Mouse (Mus musculus): ENCODE results near the gene Chd9. TPM values are rescaled to one million over a fixed set of nuclear protein-coding genes. Genes with fewer than 3 reads are reported as not detected.

Gene Chd9
- 88.7 TPM for total RNA-seq (2023)

GRCm38 (mm10) chr8:90828181-90828986, at the start of gene Chd9:
Chd9 (plus strand) TSS chr8:90828352.

GRCm38 (mm10) chr8:90817293-90817692, 10.9 kb upstream of the Chd9 start, which contains the start of gene Gm19935:
Gm19935 (minus strand) TSS chr8:90817393.

GRCm38 (mm10) chr8:91069834-91070233, 241.7 kb downstream of the Chd9 start, which contains the start of gene Rbl2:
Rbl2 (plus strand) TSS chr8:91070057.

Other genes starting within 250 kb of the Chd9 start
- gene Gm19935, start 11.0 kb upstream of the Chd9 start, total RNA-seq (2023), result not detected
- 99.0 TPM for gene Rbl2, start 241.7 kb downstream of the Chd9 start, total RNA-seq (2023)

All from CD4-positive naive resting alpha-beta T cell, adult 57 days (primary cell).